Mouse (Mus musculus) midbrain, embryonic 10.5 days (tissue): Measurements from ENCODE around the gene Sesn3. TPM values are rescaled to one million over a fixed set of nuclear protein-coding genes. Genes with fewer than 3 reads are reported as not detected.

ENCODE experiments used
- DNase-seq: peaks from one replicate; pipeline ENCODE4 v3.0.0-alpha.2; 2017; ENCODE audit warnings: low spot score
- H3K27ac ChIP-seq: fragments of 300-500 bp; sonication (generic); replicated peaks from 2 replicates; pipeline ENCODE4 v1.5.1; 2016; ENCODE audit warnings: mild to moderate bottlenecking
- H3K27me3 ChIP-seq: fragments of 300-500 bp; sonication (generic); 2 replicates; pipeline ENCODE4 v1.6.1; 2016; ENCODE audit warnings: low read depth, mild to moderate bottlenecking; ENCODE audit not compliant: poor library complexity, severe bottlenecking
- H3K36me3 ChIP-seq: fragments of 300-500 bp; sonication (generic); 2 replicates; pipeline ENCODE4 v1.6.1; 2016; ENCODE audit warnings: mild to moderate bottlenecking, moderate library complexity
- H3K4me1 ChIP-seq: fragments of 300-500 bp; sonication (generic); 2 replicates; pipeline ENCODE4 v1.6.1; 2016
- H3K4me3 ChIP-seq: fragments of 300-500 bp; sonication (generic); 2 replicates; pipeline ENCODE4 v1.5.1; 2016; ENCODE audit warnings: mild to moderate bottlenecking, moderate library complexity
- H3K9me3 ChIP-seq: fragments of 300-500 bp; sonication (generic); replicated peaks from 2 replicates; pipeline ENCODE4 v1.6.1; 2016; ENCODE audit warnings: mild to moderate bottlenecking
- WGBS: fragments of 180-500 bp; shearing (Covaris S2); methylation state at CpG from one replicate; pipeline ENCODE4 v1.1.7; 2016; 5-methylcytosine and 5-hydroxymethylcytosine counted together
- polyA plus RNA-seq: library from polyadenylated mRNA; unstranded; fragments of >200 nt; fragmentation: Nextera tagmentation; extraction: Ambion mirVana; gene quantifications from 2 replicates; pipeline ENCODE4 v1.2.1, GENCODE M21; 2016

Gene Sesn3
- polyA plus RNA-seq, 1 experiment from 2014 or later, result 16.0 TPM

GRCm38 (mm10) chr9:14262568-14262972, 12.3 kb upstream of the Sesn3 start:
- 81% methylated on average over 4 of the region's 4 CpGs for WGBS
- no peak overlapping the region for H3K27ac ChIP-seq
- H3K4me3 ChIP-seq, result no peak overlapping the region
- H3K27me3 ChIP-seq, result no peaks in the 10 kb centered on the region
- H3K9me3 ChIP-seq, result no peaks in the 10 kb centered on the region
- H3K4me1 ChIP-seq, result peaks cover 5% of the 10 kb centered on the region
- H3K36me3 ChIP-seq, result no peaks in the 10 kb centered on the region
- no peak for DNase-seq

GRCm38 (mm10) chr9:14266470-14266869, 8.4 kb upstream of the Sesn3 start:
- no peak for DNase-seq
- H3K27ac ChIP-seq, result no peak overlapping the region
- no peaks in the 10 kb centered on the region for H3K36me3 ChIP-seq
- no peaks in the 10 kb centered on the region for H3K27me3 ChIP-seq
- no peak overlapping the region for H3K4me3 ChIP-seq
- H3K4me1 ChIP-seq, result peaks cover 5% of the 10 kb centered on the region
- 15% methylated on average over 2 of the region's 2 CpGs for WGBS
- H3K9me3 ChIP-seq, result no peaks in the 10 kb centered on the region

- WGBS, result 85% methylated on average over 2 of the region's 2 CpGs
These were observed 6.3 kb upstream of the Sesn3 start for GRCm38 (mm10) chr9:14268578-14268977.

GRCm38 (mm10) chr9:14272921-14273320, 1.9 kb upstream of the Sesn3 start:
- no peak for DNase-seq
- H3K36me3 ChIP-seq, result no peaks in the 10 kb centered on the region
- H3K9me3 ChIP-seq, result no peaks in the 10 kb centered on the region
- peaks cover 14% of the 10 kb centered on the region for H3K4me1 ChIP-seq
- no peaks in the 10 kb centered on the region for H3K27me3 ChIP-seq
- no peak overlapping the region for H3K4me3 ChIP-seq
- no peak overlapping the region for H3K27ac ChIP-seq
- WGBS, result 81% methylated on average over 1 of the region's 1 CpGs

More at GRCm38 (mm10) chr9:14268578-14268977, 6.3 kb upstream of the Sesn3 start:
- DNase-seq, result no peak
- Histone ChIP-seq H3K9me3 (no peaks in the 10 kb centered on the region), H3K36me3 (no peaks in the 10 kb centered on the region), H3K4me1 (peaks cover 5% of the 10 kb centered on the region), H3K27ac (no peak overlapping the region), H3K27me3 (no peaks in the 10 kb centered on the region), H3K4me3 (no peak overlapping the region)

GRCm38 (mm10) chr9:14274586-14274985, 281 bp upstream of the Sesn3 start:
- Histone ChIP-seq H3K9me3 (no peaks in the 10 kb centered on the region), H3K27ac (peak overlapping the region; percentile 83), H3K27me3 (no peaks in the 10 kb centered on the region), H3K36me3 (no peaks in the 10 kb centered on the region), H3K4me3 (peak overlapping the region; percentile 84), H3K4me1 (peaks cover 15% of the 10 kb centered on the region)
- WGBS, result 40% methylated on average over 5 of the region's 5 CpGs
- no peak for DNase-seq

GRCm38 (mm10) chr9:14275792-14276480, 1.1 kb downstream of the Sesn3 start:
- no peaks in the 10 kb centered on the region for H3K36me3 ChIP-seq
- peak overlapping the region; percentile 96 for H3K27ac ChIP-seq
- H3K4me3 ChIP-seq, result peak overlapping the region; percentile 84
- DNase-seq, result peak; percentile 99
- 0% methylated on average over 53 of the region's 54 CpGs for WGBS
- H3K9me3 ChIP-seq, result no peaks in the 10 kb centered on the region
- peaks cover 15% of the 10 kb centered on the region for H3K4me1 ChIP-seq
- no peaks in the 10 kb centered on the region for H3K27me3 ChIP-seq

- under 1% methylated on average over 47 of the region's 61 CpGs for WGBS
- H3K36me3 ChIP-seq, result no peaks in the 10 kb centered on the region
- H3K4me3 ChIP-seq, result peak overlapping the region; percentile 84
- no peaks in the 10 kb centered on the region for H3K9me3 ChIP-seq
- H3K27me3 ChIP-seq, result no peaks in the 10 kb centered on the region
- peak overlapping the region; percentile 96 for H3K27ac ChIP-seq
- DNase-seq, result no peak
- H3K4me1 ChIP-seq, result peaks cover 15% of the 10 kb centered on the region
These were observed 1.8 kb downstream of the Sesn3 start for GRCm38 (mm10) chr9:14276481-14277287.

GRCm38 (mm10) chr9:14277365-14277991, 2.6 kb downstream of the Sesn3 start:
- WGBS, result under 1% methylated on average over 7 of the region's 7 CpGs
- Histone ChIP-seq H3K9me3 (no peaks in the 10 kb centered on the region), H3K36me3 (no peaks in the 10 kb centered on the region), H3K27me3 (no peaks in the 10 kb centered on the region), H3K4me1 (peaks cover 15% of the 10 kb centered on the region), H3K4me3 (peak overlapping the region; percentile 84), H3K27ac (peak overlapping the region; percentile 96)
- peak; percentile 19 for DNase-seq

- 80% methylated on average over 1 of the region's 1 CpGs for WGBS
- H3K36me3 ChIP-seq, result no peaks in the 10 kb centered on the region
- DNase-seq, result no peak
- peaks cover 7% of the 10 kb centered on the region; the same call in 1 of the 2 replicates for H3K4me1 ChIP-seq
- H3K4me3 ChIP-seq, result no peak overlapping the region
- no peaks in the 10 kb centered on the region for H3K27me3 ChIP-seq
- no peak overlapping the region for H3K27ac ChIP-seq
- H3K9me3 ChIP-seq, result no peaks in the 10 kb centered on the region
These were observed 5.8 kb downstream of the Sesn3 start for GRCm38 (mm10) chr9:14280696-14281095.

GRCm38 (mm10) chr9:14285036-14285435, 10.2 kb downstream of the Sesn3 start:
- WGBS, result 82% methylated on average over 3 of the region's 3 CpGs
- H3K9me3 ChIP-seq, result no peaks in the 10 kb centered on the region
- H3K4me3 ChIP-seq, result no peak overlapping the region

GRCm38 (mm10) chr9:14287234-14287633, 12.4 kb downstream of the Sesn3 start:
- WGBS, result 100% methylated on average over 1 of the region's 1 CpGs
- Histone ChIP-seq H3K27ac (no peak overlapping the region), H3K27me3 (no peaks in the 10 kb centered on the region), H3K4me3 (no peak overlapping the region), H3K9me3 (no peaks in the 10 kb centered on the region), H3K4me1 (peaks cover 4% of the 10 kb centered on the region; the same call in 1 of the 2 replicates), H3K36me3 (no peaks in the 10 kb centered on the region)
- no peak for DNase-seq

More at GRCm38 (mm10) chr9:14285036-14285435, 10.2 kb downstream of the Sesn3 start:
- no peaks in the 10 kb centered on the region for H3K27me3 ChIP-seq
- DNase-seq, result no peak
- H3K36me3 ChIP-seq, result no peaks in the 10 kb centered on the region
- H3K4me1 ChIP-seq, result peaks cover 4% of the 10 kb centered on the region; the same call in 1 of the 2 replicates
- no peak overlapping the region for H3K27ac ChIP-seq

- Histone ChIP-seq H3K36me3 (no peaks in the 10 kb centered on the region), H3K27ac (no peak overlapping the region), H3K9me3 (no peaks in the 10 kb centered on the region), H3K4me1 (peaks cover 3% of the 10 kb centered on the region; the same call in 1 of the 2 replicates), H3K4me3 (no peak overlapping the region), H3K27me3 (no peaks in the 10 kb centered on the region)
- DNase-seq, result no peak
These were observed 13.6 kb downstream of the Sesn3 start for GRCm38 (mm10) chr9:14288500-14288899.
